ENCODE assay signal across 17 mouse cellular contexts in genomic region chr4:106167716-106168115, GRCm38 (mm10).
DNase-seq lines count a peak whose midpoint lies in the region; ATAC-seq and TF ChIP-seq lines count a peak whose summit lies in the region.
"Had no signal": no experiment of that assay in that cellular context is flagged by ENCODE, and none has a peak within 500 bp of the region (broad histone marks: within the 10 kb centered on the region; RNA-seq: fewer than 3 reads in every experiment).

No protein-coding gene starts in this region.

- no peak overlapping the region for H3K4me2 ChIP-seq in midbrain, postnatal 0 days (ENCODE audit: low read depth, low read length, poor library complexity, severe bottlenecking)
- H3K4me2 ChIP-seq in midbrain, embryonic 13.5 days (replicated peaks): no peak overlapping the region
- H3K4me2 ChIP-seq: forebrain, embryonic 12.5 days; liver, embryonic 13.5 days; midbrain, embryonic 11.5 days had no signal

- peak; percentile 60 for TF ChIP-seq CTCF in layer of hippocampus, adult 2 months (conservative IDR thresholded peaks at IDR 0.05)
- TF ChIP-seq CTCF in midbrain, postnatal 0 days (IDR thresholded peaks at IDR 0.05): peak; percentile 43; the same call in 1 of the 2 replicates

- H3K27me3 ChIP-seq in midbrain, postnatal 0 days (ENCODE audit: insufficient read depth, low read length): no peaks in the 10 kb centered on the region
- no peaks in the 10 kb centered on the region for H3K27me3 ChIP-seq in midbrain, embryonic 13.5 days
- no peaks in the 10 kb centered on the region for H3K27me3 ChIP-seq in heart, embryonic 10.5 days (ENCODE audit: insufficient read depth, poor library complexity, severe bottlenecking)
- H3K27me3 ChIP-seq: forebrain, embryonic 12.5 days; liver, embryonic 13.5 days had no signal

- no peak overlapping the region for H3K4me3 ChIP-seq in layer of hippocampus, adult 2 months
- no peak overlapping the region for H3K4me3 ChIP-seq in midbrain, postnatal 0 days (ENCODE audit: low read depth, low read length)
- H3K4me3 ChIP-seq in midbrain, embryonic 13.5 days (replicated peaks): no peak overlapping the region
- no peak overlapping the region for H3K4me3 ChIP-seq in heart, embryonic 10.5 days
- H3K4me3 ChIP-seq: forebrain, embryonic 12.5 days; liver, embryonic 13.5 days had no signal

- H3K27ac ChIP-seq in layer of hippocampus, adult 2 months: no peak overlapping the region
- H3K27ac ChIP-seq in midbrain, postnatal 0 days (ENCODE audit: low read depth, low read length): no peak overlapping the region
- no peak overlapping the region for H3K27ac ChIP-seq in midbrain, embryonic 13.5 days
- H3K27ac ChIP-seq in heart, embryonic 10.5 days: no peak overlapping the region
- H3K27ac ChIP-seq: forebrain, embryonic 12.5 days; liver, embryonic 13.5 days; macrophage had no signal

- no peak overlapping the region for H3K9ac ChIP-seq in midbrain, postnatal 0 days (replicated peaks; ENCODE audit: low read length, poor library complexity, severe bottlenecking)
- no peak overlapping the region for H3K9ac ChIP-seq in midbrain, embryonic 13.5 days (replicated peaks)
- H3K9ac ChIP-seq: forebrain, embryonic 12.5 days; liver, embryonic 13.5 days had no signal

- no peak for DNase-seq in frontal cortex, postnatal 10 days (ENCODE audit: low spot score in 2 of 2)
- no peak for DNase-seq in layer of hippocampus, adult 2 months (ENCODE audit: low spot score in 2 of 2)
- no peak for DNase-seq in layer of hippocampus, adult 11-12 months (ENCODE audit: low spot score)
- DNase-seq in midbrain, postnatal 0 days (ENCODE audit: low spot score): peak; percentile 18
- DNase-seq in right cerebral cortex, postnatal 14 days: no peak
- no peak for DNase-seq in heart, embryonic 10.5 days (ENCODE audit: low spot score)
- DNase-seq: adrenal gland, postnatal 14 days; cerebellum, adult 8-10 months; liver, embryonic 13.5 days; retina, postnatal 1 day; thymus, postnatal 4 days had no signal

- no peaks in the 10 kb centered on the region for H3K9me3 ChIP-seq in midbrain, postnatal 0 days (ENCODE audit: low read length)
- H3K9me3 ChIP-seq in midbrain, embryonic 13.5 days: 0 out of 2 replicates have a peak, but pooled peaks cover 5% of the 10 kb centered on the region
- no peaks in the 10 kb centered on the region for H3K9me3 ChIP-seq in heart, embryonic 10.5 days
- H3K9me3 ChIP-seq: forebrain, embryonic 12.5 days; liver, embryonic 13.5 days had no signal

- peak; percentile 91 for ATAC-seq in frontal cortex, adult (ENCODE audit: low TSS enrichment)
- no peak for ATAC-seq in midbrain, postnatal 0 days (ENCODE audit: low FRiP score)
- ATAC-seq in midbrain, embryonic 13.5 days: no peak
- ATAC-seq: activated CD4-positive, CD25-positive, alpha-beta regulatory T cell, adult 4 months had no signal

- no peaks in the 10 kb centered on the region for H3K4me1 ChIP-seq in midbrain, postnatal 0 days (ENCODE audit: insufficient read depth, low read length)
- H3K4me1 ChIP-seq in midbrain, embryonic 13.5 days (replicated peaks): no peaks in the 10 kb centered on the region
- H3K4me1 ChIP-seq in heart, embryonic 10.5 days: no peaks in the 10 kb centered on the region
- H3K4me1 ChIP-seq: forebrain, embryonic 12.5 days; liver, embryonic 13.5 days had no signal

- no peaks in the 10 kb centered on the region for H3K36me3 ChIP-seq in midbrain, postnatal 0 days (ENCODE audit: insufficient read depth, low read length)
- no peaks in the 10 kb centered on the region for H3K36me3 ChIP-seq in midbrain, embryonic 13.5 days
- no peaks in the 10 kb centered on the region for H3K36me3 ChIP-seq in heart, embryonic 10.5 days
- H3K36me3 ChIP-seq: forebrain, embryonic 12.5 days; liver, embryonic 13.5 days had no signal

- WGBS in midbrain, postnatal 0 days: 76% methylated on average over 4 of the region's 4 CpGs
- 84% methylated on average over 4 of the region's 4 CpGs for WGBS in midbrain, embryonic 13.5 days
- WGBS in heart, embryonic 10.5 days: 65% methylated on average over 4 of the region's 4 CpGs
